Mouse (Mus musculus): ENCODE results near the gene Emc10. TPM values are rescaled to one million over a fixed set of nuclear protein-coding genes. Genes with fewer than 3 reads are reported as not detected.

Gene Emc10
- polyA plus RNA-seq, 1 experiment from 2014 or later, result 157 TPM

GRCm38 (mm10) chr7:44532918-44533745 lies 36.8 kb upstream of the Emc10 start:
- Histone ChIP-seq H3K9ac (replicated peaks) (no peak overlapping the region), H3K27ac (replicated peaks) (no peak overlapping the region), H3K4me3 (replicated peaks) (no peak overlapping the region), H3K36me3 (peaks cover 7% of the 10 kb centered on the region), H3K9me3 (replicated peaks) (no peaks in the 10 kb centered on the region), H3K27me3 (replicated peaks) (peaks cover 19% of the 10 kb centered on the region), H3K4me1 (peaks cover under 1% of the 10 kb centered on the region), H3K4me2 (no peak overlapping the region)
- WGBS, result 89% methylated on average over 29 of the region's 29 CpGs
- ATAC-seq (ENCODE audit: low FRiP score), result no peak

GRCm38 (mm10) chr7:44531946-44532732 lies 35.8 kb upstream of the Emc10 start, which contains the start of gene Spib:
TSS of gene Spib (minus strand) at chr7:44532071.
- Histone ChIP-seq H3K4me2 (no peak within 1 kb of the TSS), H3K4me3 (replicated peaks) (no peak within 1 kb of the TSS), H3K27ac (replicated peaks) (no peak within 1 kb of the TSS), H3K36me3 (peaks cover 2% of the 10 kb centered on the region; the same call in 1 of the 2 replicates), H3K4me1 (peaks cover 7% of the 10 kb centered on the region), H3K9ac (replicated peaks) (no peak within 1 kb of the TSS), H3K27me3 (replicated peaks) (peaks cover 23% of the 10 kb centered on the region), H3K9me3 (replicated peaks) (no peaks in the 10 kb centered on the region)
- ATAC-seq (ENCODE audit: low FRiP score), result no peak
- 91% methylated on average over 4 of the region's 4 CpGs for WGBS

- Histone ChIP-seq H3K36me3 (no peaks in the 10 kb centered on the region; the same call in 1 of the 2 replicates), H3K9ac (replicated peaks) (no peak overlapping the region), H3K27ac (replicated peaks) (no peak overlapping the region), H3K4me1 (peaks cover 7% of the 10 kb centered on the region), H3K9me3 (replicated peaks) (no peaks in the 10 kb centered on the region), H3K27me3 (replicated peaks) (peaks cover 32% of the 10 kb centered on the region), H3K4me2 (no peak overlapping the region), H3K4me3 (replicated peaks) (no peak overlapping the region)
- whole genome bisulfite sequencing, result 54% methylated on average over 5 of the region's 5 CpGs
- no peak for ATAC-seq (ENCODE audit: low FRiP score)
Observed at GRCm38 (mm10) chr7:44531207-44531606, 34.9 kb upstream of the Emc10 start.

- no peaks in the 10 kb centered on the region for H3K9me3 ChIP-seq (replicated peaks)
- ATAC-seq (ENCODE audit: low FRiP score), result no peak
- peaks cover 8% of the 10 kb centered on the region for H3K4me1 ChIP-seq
- no peak overlapping the region for H3K4me2 ChIP-seq
- H3K36me3 ChIP-seq, result no peaks in the 10 kb centered on the region; the same call in 1 of the 2 replicates
- H3K9ac ChIP-seq (replicated peaks), result no peak overlapping the region
- WGBS, result 85% methylated on average over 3 of the region's 3 CpGs
- H3K4me3 ChIP-seq (replicated peaks), result no peak overlapping the region
- H3K27ac ChIP-seq (replicated peaks), result no peak overlapping the region
- H3K27me3 ChIP-seq (replicated peaks), result peaks cover 36% of the 10 kb centered on the region
Observed at GRCm38 (mm10) chr7:44530507-44530906, 34.2 kb upstream of the Emc10 start.

GRCm38 (mm10) chr7:44529518-44529917 lies 33.2 kb upstream of the Emc10 start:
- whole genome bisulfite sequencing, result 69% methylated on average over 5 of the region's 5 CpGs
- Histone ChIP-seq H3K9ac (replicated peaks) (no peak overlapping the region), H3K9me3 (replicated peaks) (no peaks in the 10 kb centered on the region), H3K4me3 (replicated peaks) (no peak overlapping the region), H3K27ac (replicated peaks) (no peak overlapping the region), H3K27me3 (replicated peaks) (peaks cover 46% of the 10 kb centered on the region), H3K36me3 (no peaks in the 10 kb centered on the region; the same call in 1 of the 2 replicates), H3K4me2 (no peak overlapping the region), H3K4me1 (peaks cover 17% of the 10 kb centered on the region)
- no peak for ATAC-seq (ENCODE audit: low FRiP score)

- peak; percentile 76 for ATAC-seq (ENCODE audit: low FRiP score)
- Histone ChIP-seq H3K27me3 (replicated peaks) (peaks cover 64% of the 10 kb centered on the region), H3K4me2 (peak overlapping the region; percentile 68), H3K9ac (replicated peaks) (peak overlapping the region; percentile 37), H3K4me1 (peaks cover 18% of the 10 kb centered on the region), H3K27ac (replicated peaks) (0 out of 2 replicates have a peak overlapping the region, but pooled peaks have one; percentile 3), H3K36me3 (no peaks in the 10 kb centered on the region), H3K4me3 (replicated peaks) (peak overlapping the region; percentile 35), H3K9me3 (replicated peaks) (no peaks in the 10 kb centered on the region)
- WGBS, result 6% methylated on average over 40 of the region's 40 CpGs
Observed at GRCm38 (mm10) chr7:44527483-44528398, 31.4 kb upstream of the Emc10 start.

- WGBS, result 91% methylated on average over 14 of the region's 14 CpGs
- peaks cover 74% of the 10 kb centered on the region for H3K27me3 ChIP-seq (replicated peaks)
- peaks cover 19% of the 10 kb centered on the region for H3K4me1 ChIP-seq
- no peaks in the 10 kb centered on the region for H3K9me3 ChIP-seq (replicated peaks)
- no peak overlapping the region for H3K4me3 ChIP-seq (replicated peaks)
- H3K9ac ChIP-seq (replicated peaks), result no peak overlapping the region
- H3K4me2 ChIP-seq, result no peak overlapping the region
- no peak overlapping the region for H3K27ac ChIP-seq (replicated peaks)
- no peaks in the 10 kb centered on the region for H3K36me3 ChIP-seq
- ATAC-seq (ENCODE audit: low FRiP score), result no peak
Observed at GRCm38 (mm10) chr7:44526414-44527154, 30.3 kb upstream of the Emc10 start.

- Histone ChIP-seq H3K9ac (replicated peaks) (no peak overlapping the region), H3K4me3 (replicated peaks) (0 out of 2 replicates have a peak overlapping the region, but pooled peaks have one; percentile 6), H3K4me1 (peaks cover 21% of the 10 kb centered on the region), H3K36me3 (no peaks in the 10 kb centered on the region), H3K27ac (replicated peaks) (no peak overlapping the region), H3K9me3 (replicated peaks) (no peaks in the 10 kb centered on the region), H3K4me2 (peak overlapping the region; percentile 43), H3K27me3 (replicated peaks) (peaks cover 77% of the 10 kb centered on the region)
- WGBS, result 16% methylated on average over 22 of the region's 22 CpGs
- ATAC-seq (ENCODE audit: low FRiP score), result no peak
Observed at GRCm38 (mm10) chr7:44525126-44525832, 28.9 kb upstream of the Emc10 start.

GRCm38 (mm10) chr7:44524502-44524901 lies 28.2 kb upstream of the Emc10 start, which contains the start of gene Mybpc2:
TSS of gene Mybpc2 (minus strand) at chr7:44524656.
- Histone ChIP-seq H3K27ac (replicated peaks) (no peak within 1 kb of the TSS), H3K9me3 (replicated peaks) (no peaks in the 10 kb centered on the region), H3K4me1 (peaks cover 21% of the 10 kb centered on the region), H3K36me3 (no peaks in the 10 kb centered on the region), H3K4me2 (peak within 1 kb of the TSS; percentile 43), H3K27me3 (replicated peaks) (peaks cover 71% of the 10 kb centered on the region), H3K4me3 (replicated peaks) (0 out of 2 replicates have a peak within 1 kb of the TSS, but pooled peaks have one; percentile 6), H3K9ac (replicated peaks) (no peak within 1 kb of the TSS)
- ATAC-seq (ENCODE audit: low FRiP score), result no peak
- 35% methylated on average over 12 of the region's 12 CpGs for WGBS

GRCm38 (mm10) chr7:44523056-44523455 lies 26.7 kb upstream of the Emc10 start:
- Histone ChIP-seq H3K4me2 (no peak overlapping the region), H3K36me3 (no peaks in the 10 kb centered on the region), H3K27me3 (replicated peaks) (peaks cover 58% of the 10 kb centered on the region), H3K4me3 (replicated peaks) (no peak overlapping the region), H3K4me1 (peaks cover 19% of the 10 kb centered on the region), H3K9ac (replicated peaks) (no peak overlapping the region), H3K27ac (replicated peaks) (no peak overlapping the region), H3K9me3 (replicated peaks) (no peaks in the 10 kb centered on the region)
- 88% methylated on average over 2 of the region's 2 CpGs for WGBS
- ATAC-seq (ENCODE audit: low FRiP score), result no peak

All from neural tube, embryonic 15.5 days (tissue).